Mouse (Mus musculus) cerebellum, postnatal 25 days (tissue): Measurements from ENCODE around the gene Gm2431.
"Not testable (repeated sequence)": the region's sequence is repeated elsewhere in the genome, so short reads cannot be mapped to it uniquely, and the experiment has no call there.

Experiments used
- DNase-seq, 2 experiments: peaks; one replicate each; pipeline ENCODE4 v3.0.0; 2021; ENCODE audit warnings: mixed read lengths in 2 of 2

Gene Gm2431

GRCm38 (mm10) chr7:142258254-142258653 is at the start of gene Gm2431:
TSS of gene Gm2431 (minus strand) at chr7:142258354.
- DNase-seq, result not testable (repeated sequence)

DNA sequence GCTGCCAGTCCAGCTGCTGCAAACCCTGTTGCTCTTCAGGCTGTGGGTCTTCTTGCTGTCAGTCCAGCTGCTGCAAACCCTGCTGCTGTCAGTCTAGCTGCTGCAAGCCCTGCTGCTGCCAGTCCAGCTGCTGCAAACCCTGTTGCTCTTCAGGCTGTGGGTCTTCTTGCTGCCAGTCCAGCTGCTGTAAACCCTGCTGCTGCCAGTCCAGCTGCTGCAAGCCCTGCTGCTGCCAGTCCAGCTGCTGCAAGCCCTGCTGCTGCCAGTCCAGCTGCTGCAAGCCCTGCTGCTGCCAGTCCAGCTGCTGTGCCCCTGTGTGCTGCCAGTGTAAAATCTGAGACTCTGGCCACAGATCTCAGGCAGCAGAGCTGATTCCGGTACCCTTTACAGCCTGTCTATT is 45.8 kb upstream of the Gm2431 start:
- DNase-seq, result not testable (repeated sequence)

DNA sequence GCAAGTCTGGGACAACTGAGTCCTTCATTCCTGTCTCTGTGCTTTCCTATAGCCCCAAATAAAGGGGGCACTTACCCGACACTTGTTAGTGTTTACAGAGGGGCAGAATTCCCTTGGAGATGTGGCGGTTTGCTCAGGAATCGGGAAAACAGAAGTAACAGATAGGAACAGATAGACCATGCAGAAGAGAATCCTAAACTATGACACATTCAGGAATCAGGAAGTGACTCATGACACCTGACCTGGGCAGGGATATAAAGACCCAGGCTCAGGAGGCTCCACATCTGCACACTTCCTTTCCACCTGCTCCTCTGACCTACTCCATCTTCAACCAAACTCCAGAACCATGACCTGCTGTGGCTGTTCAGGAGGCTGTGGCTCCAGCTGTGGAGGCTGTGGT is 45.1 kb upstream of the Gm2431 start, which contains the start of gene Krtap5-4:
TSS of gene Krtap5-4 (plus strand) at position 301 of the 400 bp plus-strand sequence.
- DNase-seq, result no peak

GRCm38 (mm10) chr7:142297018-142297417 is 38.9 kb upstream of the Gm2431 start, which contains the start of gene Krtap5-1:
TSS of gene Krtap5-1 (minus strand) at chr7:142297118.
- not testable (repeated sequence) for DNase-seq

GRCm38 (mm10) chr7:142296108-142296507 is 38.0 kb upstream of the Gm2431 start:
- DNase-seq, result not testable (repeated sequence)

DNA sequence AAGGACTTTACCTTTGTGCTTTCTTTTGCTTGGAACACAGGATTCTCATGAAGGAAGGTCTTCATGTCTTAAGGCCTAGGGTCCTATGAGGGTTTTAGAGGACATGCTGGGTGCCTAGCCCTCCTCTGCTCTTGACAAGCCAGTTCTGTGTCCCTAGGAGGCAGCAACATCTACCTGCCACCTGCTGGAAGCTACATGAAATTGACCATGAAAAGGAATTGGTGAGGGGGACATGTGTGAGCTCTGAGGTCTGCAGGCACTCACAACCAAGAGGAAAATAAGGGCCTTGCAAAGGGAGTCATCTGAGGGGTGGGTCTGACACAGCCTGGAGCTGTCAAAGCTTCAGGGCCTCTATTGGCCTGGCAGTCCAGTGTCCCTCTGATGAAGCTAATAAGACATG is 37.3 kb upstream of the Gm2431 start:
- DNase-seq, result no peak

GRCm38 (mm10) chr7:142293851-142294250 is 35.7 kb upstream of the Gm2431 start:
- DNase-seq, result peak; percentile 49 to 75

DNA sequence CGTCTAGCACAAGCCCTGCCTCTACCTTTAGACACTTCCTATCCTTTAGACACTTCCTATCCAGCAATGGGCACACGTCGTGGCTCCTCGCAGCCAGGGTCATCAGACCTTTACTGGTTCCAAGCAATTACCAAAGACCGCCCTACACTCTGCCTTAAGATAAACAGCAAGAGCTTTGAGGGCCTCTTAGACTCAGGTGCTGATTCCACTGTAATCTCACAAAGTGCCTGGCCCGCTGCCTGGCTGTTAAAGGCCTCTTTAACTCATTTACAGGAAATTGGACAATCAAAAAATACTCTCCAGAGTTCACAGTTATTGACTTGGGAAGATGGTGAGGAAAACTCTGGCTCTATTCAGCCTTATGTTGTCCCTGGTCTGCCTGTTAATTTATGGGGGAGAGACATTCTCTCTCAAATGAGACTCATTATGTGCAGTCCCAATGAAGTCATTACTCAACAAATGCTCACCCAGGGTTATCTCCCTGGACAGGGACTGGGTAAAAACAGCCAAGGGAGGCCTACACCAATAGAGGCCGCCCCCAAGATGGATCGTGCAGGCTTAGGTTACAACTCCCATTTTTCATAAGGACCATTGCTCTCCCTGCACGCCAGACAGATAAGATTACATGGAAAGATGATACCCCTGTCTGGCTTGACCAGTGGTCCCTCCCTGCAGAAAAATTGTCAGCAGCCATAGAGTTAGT is 27.9 kb upstream of the Gm2431 start:
- DNase-seq, result peak in 1 of 2 experiments; percentile 6

DNA sequence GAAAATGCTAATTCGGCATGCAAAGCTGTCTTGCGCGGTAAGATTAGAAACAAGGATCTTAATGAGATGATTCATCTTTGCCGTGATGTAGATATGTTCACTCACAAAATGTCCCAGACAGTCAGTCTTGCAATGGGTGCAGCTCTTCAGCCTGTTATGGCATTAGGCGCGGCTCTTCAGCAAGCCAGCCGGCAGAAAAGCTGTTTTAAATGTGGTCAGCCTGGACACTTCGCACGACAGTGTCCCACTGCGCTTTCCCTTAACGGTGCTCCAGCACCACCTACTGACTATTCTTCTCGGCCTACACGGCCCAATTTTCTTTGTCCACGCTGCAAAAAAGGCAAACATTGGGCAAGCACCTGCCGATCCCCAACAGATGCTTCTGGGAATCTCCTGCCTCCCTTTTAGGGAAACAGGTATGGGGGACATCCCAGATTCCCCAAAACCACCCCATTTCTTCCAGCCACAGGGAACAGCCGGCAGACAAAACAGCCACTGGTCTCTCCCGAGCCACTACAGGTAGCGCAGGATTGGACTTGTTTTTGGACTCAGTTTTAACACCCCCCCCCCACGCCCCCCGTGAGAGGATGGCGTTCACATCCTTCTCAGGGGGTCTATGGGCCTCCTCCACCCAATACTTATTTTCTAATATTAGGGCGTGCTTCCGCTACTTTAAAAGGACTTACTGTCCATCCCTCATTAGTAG is 27.1 kb upstream of the Gm2431 start:
- peak; percentile 57 to 66 for DNase-seq

GRCm38 (mm10) chr7:142284615-142285080 is 26.5 kb upstream of the Gm2431 start:
- peak; percentile 96 to 97 for DNase-seq

- DNase-seq, result peak; percentile 72 to 74
Measured at GRCm38 (mm10) chr7:142284023-142284591, 26.0 kb upstream of the Gm2431 start.

- DNase-seq, result not testable (repeated sequence)
Measured at GRCm38 (mm10) chr7:142282847-142283246, 24.7 kb upstream of the Gm2431 start.

- DNase-seq, result not testable (repeated sequence)
Measured at GRCm38 (mm10) chr7:142279291-142279690, 21.1 kb upstream of the Gm2431 start.

DNA sequence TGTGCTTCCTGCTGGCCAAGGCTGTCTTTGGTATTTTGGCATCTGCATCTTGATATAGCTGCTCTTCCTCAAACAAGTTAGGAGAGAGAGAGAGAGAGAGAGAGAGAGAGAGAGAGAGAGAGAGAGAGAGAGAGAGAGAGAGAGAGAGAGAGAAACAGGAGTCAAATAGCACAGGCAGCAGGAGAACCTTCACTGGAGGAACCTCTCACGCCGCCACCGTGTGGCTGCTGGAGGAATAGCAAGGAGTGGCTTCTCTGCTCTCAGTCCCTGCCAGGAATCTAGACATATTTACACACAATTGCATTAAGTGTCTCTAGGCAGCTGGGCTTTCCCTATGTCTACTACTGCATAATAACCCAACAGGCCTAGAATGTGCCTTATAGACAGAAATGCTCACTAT is 20.0 kb upstream of the Gm2431 start:
- peak; percentile 76 to 88 for DNase-seq

DNA sequence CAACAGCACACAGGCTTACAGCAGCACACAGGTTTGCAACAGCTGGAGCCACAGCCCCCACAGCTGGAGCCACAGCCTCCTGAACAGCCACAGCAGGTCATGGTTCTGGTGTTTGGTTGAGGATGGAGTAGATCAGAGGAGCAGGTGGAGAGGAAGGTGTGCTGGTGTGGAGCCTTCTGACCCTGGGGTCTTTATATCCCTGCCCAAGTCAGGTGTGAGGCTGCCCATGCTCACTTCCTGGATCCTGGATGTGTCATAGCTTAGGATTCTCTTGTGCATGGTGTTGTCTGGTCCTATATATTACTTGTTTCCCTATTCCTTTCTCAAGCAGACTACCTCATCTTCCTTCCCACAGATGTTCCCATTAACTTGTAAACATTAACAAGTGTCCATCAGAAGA is 16.1 kb upstream of the Gm2431 start, which contains the start of gene Gm4559:
TSS of gene Gm4559 (minus strand) at position 101 of the 400 bp plus-strand sequence.
- not testable (repeated sequence) for DNase-seq

DNA sequence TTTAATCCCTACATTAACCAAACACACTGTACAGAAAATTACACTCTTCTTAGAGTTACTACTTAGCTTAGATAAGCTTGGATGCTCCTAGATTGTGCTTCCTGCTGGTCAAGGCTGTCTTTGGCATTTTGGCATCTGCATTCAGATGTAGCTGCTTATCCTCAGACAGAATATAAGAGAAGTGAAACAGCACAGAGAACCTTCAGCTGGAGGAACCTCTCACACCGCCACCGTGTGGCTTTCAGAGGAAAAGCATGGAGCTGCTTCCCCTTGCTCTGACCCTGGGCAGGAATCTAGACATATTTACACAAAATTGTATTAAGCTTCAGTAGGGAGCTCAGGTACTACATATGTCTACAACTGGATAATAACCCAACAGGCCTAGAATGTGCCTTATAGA is 2.6 kb downstream of the Gm2431 start:
- DNase-seq, result peak; percentile 39 to 69

GRCm38 (mm10) chr7:142249824-142250223 is 8.3 kb downstream of the Gm2431 start:
- peak; percentile 25 to 56 for DNase-seq

- DNase-seq, result no peak
Measured at GRCm38 (mm10) chr7:142240978-142241377, 17.2 kb downstream of the Gm2431 start, which contains the start of gene Gm40460. TSS of gene Gm40460 (minus strand) at chr7:142241078.

GRCm38 (mm10) chr7:142231540-142231939 is 26.6 kb downstream of the Gm2431 start:
- no peak for DNase-seq

DNA sequence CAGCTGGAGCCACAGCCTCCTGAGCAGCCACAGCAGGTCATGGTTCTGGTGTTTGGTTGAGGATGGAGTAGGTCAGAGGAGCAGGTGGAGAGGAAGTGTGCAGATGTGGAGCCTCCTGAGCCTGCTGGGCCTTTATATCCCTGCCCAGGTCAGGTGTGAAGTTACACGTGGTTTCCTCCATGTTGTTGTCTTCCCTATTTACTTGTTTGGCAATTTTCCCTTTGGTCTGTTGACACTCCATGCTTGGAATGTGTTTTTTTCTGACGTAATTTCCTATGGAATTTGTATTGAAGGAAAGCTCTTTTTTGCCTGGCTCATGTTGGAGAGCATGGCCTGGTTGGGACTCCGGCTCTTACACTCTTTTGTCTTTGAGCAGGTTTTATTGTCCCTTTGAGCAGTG is 28.3 kb downstream of the Gm2431 start, which contains the start of gene Krtap5-5:
TSS of gene Krtap5-5 (minus strand) at position 101 of the 400 bp plus-strand sequence.
- not testable (repeated sequence) for DNase-seq

DNA sequence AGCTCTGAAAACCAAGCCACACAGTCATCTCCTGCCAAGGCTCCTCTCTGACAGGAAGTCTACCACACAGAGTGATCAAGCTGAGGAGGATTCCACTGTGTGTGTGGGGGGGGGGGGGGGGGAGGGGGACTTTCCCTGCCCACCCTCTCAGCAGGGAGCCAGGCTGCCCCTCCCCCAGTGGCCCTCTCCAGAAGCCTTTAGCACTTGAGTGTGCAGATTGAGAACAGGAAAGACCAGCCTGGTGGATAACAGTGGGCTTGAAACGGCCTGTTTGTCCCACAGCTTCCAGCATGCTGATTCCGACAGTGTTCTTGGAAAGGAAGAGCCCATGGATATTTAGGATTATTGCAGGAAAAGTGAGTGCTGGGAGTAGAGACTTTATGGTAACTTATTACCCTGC is 33.6 kb downstream of the Gm2431 start:
- DNase-seq, result no peak

DNA sequence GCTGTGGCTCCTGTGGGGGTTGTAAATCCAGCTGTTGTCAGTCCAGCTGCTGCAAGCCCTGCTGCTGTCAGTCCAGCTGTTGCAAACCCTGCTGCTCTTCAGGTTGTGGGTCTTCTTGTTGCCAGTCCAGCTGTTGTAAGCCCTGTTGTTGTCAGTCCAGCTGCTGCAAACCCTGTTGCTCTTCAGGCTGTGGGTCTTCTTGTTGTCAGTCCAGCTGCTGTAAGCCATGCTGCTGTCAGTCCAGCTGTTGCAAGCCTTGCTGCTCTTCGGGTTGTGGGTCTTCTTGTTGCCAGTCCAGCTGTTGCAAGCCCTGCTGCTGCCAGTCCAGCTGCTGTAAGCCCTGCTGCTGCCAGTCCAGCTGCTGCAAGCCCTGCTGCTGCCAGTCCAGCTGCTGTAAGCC is 46.0 kb downstream of the Gm2431 start:
- DNase-seq, result not testable (repeated sequence)

DNA sequence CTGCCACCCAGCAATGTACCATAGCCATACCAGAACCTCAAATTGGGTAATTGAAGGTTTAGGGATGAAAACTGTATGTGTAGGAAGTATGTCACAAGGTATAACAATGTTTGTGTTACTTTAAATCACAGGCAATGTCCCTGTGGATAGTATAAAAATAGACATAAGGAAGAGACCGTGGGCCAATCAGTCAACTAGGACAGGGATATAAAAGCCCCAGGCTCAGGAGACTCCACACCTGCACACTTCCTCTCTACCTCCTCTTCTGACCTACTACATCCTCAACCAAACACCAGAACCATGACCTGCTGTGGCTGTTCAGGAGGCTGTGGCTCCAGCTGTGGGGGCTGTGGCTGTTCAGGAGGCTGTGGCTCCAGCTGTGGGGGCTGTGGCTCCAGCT is 46.6 kb downstream of the Gm2431 start, which contains the start of gene Gm7579:
TSS of gene Gm7579 (plus strand) at position 301 of the 400 bp plus-strand sequence.
- no peak for DNase-seq
